Mouse (Mus musculus): ENCODE results near the gene Art1.
A peak's percentile ranks its signal among the peaks of the same experiment; 100 is the strongest.

DNA sequence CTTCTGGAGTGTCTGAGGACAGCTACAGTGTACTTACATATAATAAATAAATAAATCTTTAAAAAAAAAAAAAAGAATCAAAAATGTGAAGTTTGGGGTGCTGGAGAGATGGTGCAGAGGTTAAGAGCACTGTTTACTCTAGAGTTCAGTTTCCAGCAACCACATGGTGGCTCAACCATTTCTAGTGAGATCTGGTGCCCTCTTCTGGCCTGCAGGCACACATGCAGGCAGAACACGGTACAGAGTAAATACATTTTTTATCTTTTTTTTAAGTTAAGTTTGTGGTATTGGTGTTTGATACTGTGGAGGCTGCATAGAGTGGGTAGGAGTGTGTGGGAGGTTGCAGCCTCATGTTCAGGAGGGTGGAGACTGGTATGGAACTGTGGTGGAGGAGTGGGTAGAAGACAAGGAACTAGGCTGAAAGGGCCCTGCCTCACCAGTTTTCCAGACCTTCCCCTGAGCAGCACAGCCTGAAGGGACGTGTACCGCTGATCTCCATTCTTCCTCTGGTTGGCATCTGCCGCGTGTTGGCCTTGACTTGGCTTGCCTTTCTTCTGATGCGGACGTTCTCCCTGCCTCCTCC, 24.7 kb upstream of the Art1 start:
- TF ChIP-seq CTCF (IDR thresholded peaks at IDR 0.05) (peak; percentile 75), EP300 (IDR thresholded peaks at IDR 0.05; ENCODE audit: insufficient read depth, low read depth, low read length) (no peak)

Data from heart, adult 2 months (tissue).